Mouse (Mus musculus) T-helper 2 cell (primary cell): ENCODE measurements around the gene Cd55.
"Not testable (repeated sequence)": the region's sequence is repeated elsewhere in the genome, so short reads cannot be mapped to it uniquely, and the experiment has no call there.

Source experiments
- in situ Hi-C: fragments of 300-600 bp; cut with MboI, MseI; formaldehyde crosslinking; loops from one replicate; pipeline ENCODE4 v1.15.1; 2025; ENCODE audit warnings: high pct_unique_total_duplicates

Cd55 gene

GRCm38 (mm10) chr1:130427175-130427853, 35.2 kb downstream of the Cd55 start:
- in situ Hi-C loops = not testable (repeated sequence)

- in situ Hi-C loops = no loop called here
These were observed 39.9 kb downstream of the Cd55 start, which contains the start of gene Cd55b for GRCm38 (mm10) chr1:130422664-130423111. Gene Cd55b, minus strand, starts transcription at chr1:130423009.

GRCm38 (mm10) chr1:130422033-130422432, 40.5 kb downstream of the Cd55 start:
- in situ Hi-C loops = not testable (repeated sequence)

- in situ Hi-C loops = not testable (repeated sequence)
These were observed 65.4 kb downstream of the Cd55 start for GRCm38 (mm10) chr1:130397109-130397508.
